Mouse (Mus musculus): ENCODE data around the gene C1qa.

GRCm38 (mm10) chr4:136868371-136868770 is 30.2 kb downstream of the C1qa start:
- TF ChIP-seq GATA1 (IDR thresholded peaks at IDR 0.05; ENCODE audit: borderline replicate concordance, low read length) (no peak), FLI1 (IDR thresholded peaks at IDR 0.05; ENCODE audit: low read length) (no peak)

All from megakaryocyte, embryonic 14.5 days (primary cell).